Mouse (Mus musculus) liver, embryonic 12.5 days (tissue): ENCODE measurements at regions not wholly inside any gene's neighbourhood (a gene's known extent, or its start where the extent isn't known, plus 50 kb on each side); places are given as distances from the start of the nearest gene placed in this dataset.

Experiments used
- ATAC-seq: fragments of 200-750 bp; cut with Nextera tagmentation; 2 replicates; pipeline ENCODE4 v1.8.0; 2017; ENCODE audit warnings: moderate number of reproducible peaks, mild to moderate bottlenecking, moderate library complexity
- H3K27ac ChIP-seq: fragments of 300-500 bp; sonication (generic); 2 replicates; pipeline ENCODE4 v1.5.1; 2016; ENCODE audit warnings: mild to moderate bottlenecking
- H3K27me3 ChIP-seq: fragments of 300-500 bp; sonication (generic); replicated peaks from 2 replicates; pipeline ENCODE4 v1.6.1; 2016; ENCODE audit warnings: mild to moderate bottlenecking, moderate library complexity
- H3K36me3 ChIP-seq: fragments of 300-500 bp; sonication (generic); 2 replicates; pipeline ENCODE4 v1.6.1; 2016; ENCODE audit warnings: mild to moderate bottlenecking, moderate library complexity
- H3K4me1 ChIP-seq: fragments of 300-500 bp; sonication (generic); 2 replicates; pipeline ENCODE4 v1.6.1; 2016
- H3K4me2 ChIP-seq: fragments of 300-500 bp; sonication (generic); 2 replicates; pipeline ENCODE4 v1.6.1; 2016; ENCODE audit warnings: mild to moderate bottlenecking, moderate library complexity
- H3K4me3 ChIP-seq: fragments of 300-500 bp; sonication (generic); 2 replicates; pipeline ENCODE4 v1.5.1; 2016; ENCODE audit warnings: mild to moderate bottlenecking, moderate library complexity
- H3K9ac ChIP-seq: fragments of 300-500 bp; sonication (generic); 2 replicates; pipeline ENCODE4 v1.6.1; 2016; ENCODE audit warnings: mild to moderate bottlenecking, moderate library complexity
- H3K9me3 ChIP-seq: fragments of 300-500 bp; sonication (generic); replicated peaks from 2 replicates; pipeline ENCODE4 v1.6.1; 2016; ENCODE audit warnings: mild to moderate bottlenecking, moderate library complexity
- WGBS: fragments of 180-500 bp; shearing (Covaris S2); methylation state at CpG from one replicate; pipeline ENCODE4 v1.1.7; 2016; ENCODE audit not compliant: insufficient replicate concordance; 5-methylcytosine and 5-hydroxymethylcytosine counted together

DNA sequence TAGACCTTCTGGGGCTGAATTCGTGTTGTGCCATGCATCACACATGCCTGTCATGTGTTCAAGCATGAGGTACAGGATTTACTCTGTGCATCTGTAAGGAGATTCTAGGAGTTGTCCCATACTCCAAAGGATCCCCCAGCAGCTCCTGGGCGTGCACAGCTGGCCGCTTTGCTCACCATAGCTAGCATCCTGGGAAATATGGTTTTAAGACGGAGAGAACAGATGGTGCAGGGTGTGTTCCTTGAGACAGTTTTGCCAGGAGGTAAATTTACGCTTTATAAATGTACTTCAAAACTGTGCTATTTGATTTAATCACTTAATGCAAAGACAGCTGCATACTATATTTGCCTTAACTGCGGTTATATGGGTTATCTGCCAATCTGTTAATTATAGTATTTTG lies 220.6 kb downstream of the Mpdz start:
- ATAC-seq: no peak
- Histone ChIP-seq H3K36me3 (no peaks in the 10 kb centered on the region), H3K9ac (no peak overlapping the region), H3K27ac (no peak overlapping the region), H3K4me2 (no peak overlapping the region), H3K4me3 (no peak overlapping the region), H3K27me3 (no peaks in the 10 kb centered on the region), H3K9me3 (no peaks in the 10 kb centered on the region), H3K4me1 (no peaks in the 10 kb centered on the region)
- WGBS: 66% methylated on average over 6 of the region's 6 CpGs

DNA sequence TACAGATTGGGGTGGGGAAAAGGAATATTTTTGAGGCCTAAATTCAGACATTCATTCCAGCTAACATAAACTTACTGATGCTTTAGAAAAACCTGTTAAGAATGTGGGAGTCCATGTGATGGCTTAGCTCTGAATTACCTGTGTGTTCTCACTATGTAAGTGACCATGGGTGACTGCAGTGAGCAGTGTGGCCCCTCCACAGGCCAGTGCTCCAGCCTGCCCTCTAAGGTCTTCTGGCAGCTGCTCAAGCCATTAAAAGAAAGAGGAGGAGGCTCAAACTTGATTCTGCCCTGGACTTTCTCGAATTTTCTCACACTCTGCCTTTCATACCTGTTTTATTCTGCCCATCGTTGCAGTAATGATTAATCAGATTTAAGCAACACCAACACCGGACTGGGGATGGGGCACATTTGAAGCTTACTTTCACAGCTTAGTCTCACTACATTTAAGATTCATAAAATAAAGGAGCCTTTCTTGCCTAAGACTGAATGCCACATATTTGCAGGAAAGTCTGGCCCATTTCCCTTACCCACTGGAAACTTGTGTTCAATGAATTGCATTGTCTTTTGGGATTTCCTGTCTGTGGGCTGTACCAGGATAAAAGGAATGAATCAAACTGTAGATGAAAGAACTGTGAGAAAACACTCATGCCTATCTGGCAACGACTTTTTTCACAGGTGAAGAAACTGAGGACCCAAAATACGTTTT lies 220.0 kb downstream of the Mpdz start:
- Histone ChIP-seq H3K36me3 (no peaks in the 10 kb centered on the region), H3K4me2 (no peak overlapping the region), H3K27ac (no peak overlapping the region), H3K9ac (no peak overlapping the region), H3K9me3 (no peaks in the 10 kb centered on the region), H3K4me3 (no peak overlapping the region), H3K4me1 (no peaks in the 10 kb centered on the region), H3K27me3 (no peaks in the 10 kb centered on the region)
- no peak for ATAC-seq
- 48% methylated on average over 5 of the region's 5 CpGs for WGBS
